Mouse (Mus musculus): Measurements from ENCODE around the gene Galk2.

Gene Galk2

DNA sequence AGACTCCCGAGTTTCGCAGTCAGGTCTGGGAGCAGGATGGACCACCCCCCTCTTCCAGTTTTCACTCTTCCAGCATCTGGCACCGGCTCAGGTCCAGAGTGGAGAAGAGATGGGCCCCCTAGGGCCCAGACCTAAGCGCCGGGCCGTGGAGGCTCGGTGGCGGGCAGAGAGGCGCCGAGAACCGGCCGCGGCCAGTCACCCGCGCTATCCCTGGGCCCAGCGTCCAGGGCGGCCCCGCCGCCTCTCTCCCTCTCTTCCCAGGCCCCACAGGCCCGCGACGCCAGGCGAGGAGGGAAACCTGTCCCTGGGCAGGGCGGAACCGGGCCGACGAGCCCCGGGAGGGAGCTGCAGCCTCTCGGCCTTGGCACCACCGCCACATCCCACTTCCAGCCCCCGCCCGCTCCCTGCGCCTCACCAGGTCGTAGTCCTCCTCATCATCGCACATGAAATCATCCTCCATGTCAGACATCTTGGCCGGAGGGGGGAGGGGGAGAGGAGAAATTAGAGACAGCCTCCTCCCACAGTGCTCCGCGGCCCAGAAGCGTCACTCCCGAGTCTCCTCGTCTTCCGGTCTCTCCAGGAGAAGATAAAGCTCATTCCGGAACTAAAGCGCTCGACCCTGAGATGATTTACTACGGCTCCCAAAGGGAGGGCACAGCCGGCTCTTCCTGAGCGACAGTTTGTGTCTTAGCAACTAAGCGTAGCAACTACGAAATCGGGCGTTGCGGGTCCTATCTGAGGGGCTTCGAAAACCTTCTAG lies at the start of gene Galk2, which contains the start of gene Cops2:
Galk2 (plus strand) TSS at position 589 of the 760 bp plus-strand sequence.
Cops2 (minus strand) TSS at position 619 of the 760 bp plus-strand sequence.
- CTCF ChIA-PET = no interaction called here

DNA sequence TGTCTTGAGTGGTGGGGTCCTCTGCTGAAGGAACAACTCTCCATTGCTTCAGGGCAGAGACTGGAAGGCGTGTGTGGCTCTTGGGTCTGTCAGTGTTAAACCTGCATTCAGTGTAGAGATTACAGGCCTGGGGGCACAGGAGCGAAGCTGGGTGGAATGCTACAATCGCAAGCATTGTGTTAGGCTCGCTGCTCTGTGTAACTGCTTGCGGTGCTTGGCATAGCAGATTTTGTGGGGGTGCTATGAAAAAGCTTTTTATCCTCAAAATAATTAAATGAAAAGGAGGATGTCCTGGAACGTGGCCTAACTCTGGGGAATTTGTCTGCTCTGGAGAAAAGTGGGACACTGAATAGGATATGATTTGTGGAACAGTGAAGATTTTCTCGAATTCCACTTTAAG lies 49.4 kb upstream of the Galk2 start:
- CTCF ChIA-PET = no interaction called here

DNA sequence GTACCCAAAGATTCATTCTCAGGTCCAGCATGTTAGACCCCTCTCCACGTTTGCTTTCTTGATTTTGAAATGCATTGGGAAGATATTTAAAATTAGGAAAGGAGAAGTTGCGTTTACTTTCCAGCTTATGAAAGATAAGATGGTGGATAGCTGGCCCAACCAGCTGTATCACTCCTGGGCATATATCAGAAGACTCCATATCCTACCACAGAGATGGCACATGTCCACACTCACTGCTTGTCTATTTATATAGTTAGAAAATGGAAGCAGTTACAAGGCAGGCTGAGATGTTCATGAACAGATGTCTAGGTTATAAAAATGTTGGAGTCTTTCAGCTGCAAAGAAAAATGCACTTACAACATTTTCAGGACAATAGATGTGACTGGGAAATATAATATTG lies 47.6 kb upstream of the Galk2 start:
- CTCF ChIA-PET = interaction anchor here (0.7 kb wide), 1 partner anchor 13 kb away, joined by 3 read pairs; no protein-coding TSS in a partner anchor

DNA sequence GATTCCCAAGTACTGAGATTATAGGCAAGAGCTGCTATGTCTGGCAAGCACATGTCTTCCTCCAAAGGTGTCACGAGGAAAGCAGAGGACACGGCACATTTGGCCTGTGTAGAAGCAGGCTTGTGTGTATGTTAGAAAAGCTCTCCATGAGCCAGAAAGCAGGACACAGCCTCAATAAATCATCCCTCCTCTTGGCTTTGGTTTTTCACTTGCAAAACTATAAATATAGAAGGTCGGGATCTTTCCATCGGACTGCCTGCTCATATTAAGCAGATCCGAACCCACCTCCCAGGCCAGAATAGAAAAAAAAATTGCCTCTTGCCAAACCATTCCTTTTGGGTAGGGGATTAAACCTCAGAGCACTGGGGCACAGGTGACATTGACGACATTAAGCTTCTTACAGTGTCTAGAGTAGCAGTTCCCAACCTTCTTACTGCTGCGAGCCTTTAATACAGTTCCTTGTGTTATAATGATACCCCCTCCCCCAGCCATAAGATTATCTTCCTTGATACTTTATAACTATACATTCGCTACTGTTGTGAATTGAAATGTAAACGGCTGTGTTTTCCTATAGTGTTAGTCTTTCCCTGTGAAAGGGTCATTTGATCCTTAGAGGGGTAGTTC lies 44.8 kb upstream of the Galk2 start:
- CTCF ChIA-PET = no interaction called here

DNA sequence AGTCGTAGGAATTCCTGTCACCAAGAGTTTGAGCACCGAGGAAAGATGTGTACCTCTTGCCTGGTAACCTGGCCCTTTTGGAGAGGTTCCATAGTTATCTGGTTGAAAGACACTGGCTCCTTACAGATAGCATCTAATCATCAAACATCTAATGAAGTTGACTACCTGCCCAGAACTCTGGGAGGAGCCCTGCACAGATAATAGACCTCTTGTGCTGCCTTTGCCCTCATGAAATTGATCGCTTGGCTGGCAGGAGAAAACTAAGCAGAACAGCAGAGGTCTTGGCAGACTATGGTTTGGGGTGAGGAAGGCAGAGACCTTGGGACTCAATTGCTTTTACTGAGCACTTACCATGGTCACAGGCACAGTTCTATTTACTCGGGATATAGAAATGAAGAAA lies 38.5 kb upstream of the Galk2 start:
- CTCF ChIA-PET = interaction anchor here (0.6 kb wide), 1 partner anchor 241 kb away, joined by 4 read pairs; no protein-coding TSS in a partner anchor

DNA sequence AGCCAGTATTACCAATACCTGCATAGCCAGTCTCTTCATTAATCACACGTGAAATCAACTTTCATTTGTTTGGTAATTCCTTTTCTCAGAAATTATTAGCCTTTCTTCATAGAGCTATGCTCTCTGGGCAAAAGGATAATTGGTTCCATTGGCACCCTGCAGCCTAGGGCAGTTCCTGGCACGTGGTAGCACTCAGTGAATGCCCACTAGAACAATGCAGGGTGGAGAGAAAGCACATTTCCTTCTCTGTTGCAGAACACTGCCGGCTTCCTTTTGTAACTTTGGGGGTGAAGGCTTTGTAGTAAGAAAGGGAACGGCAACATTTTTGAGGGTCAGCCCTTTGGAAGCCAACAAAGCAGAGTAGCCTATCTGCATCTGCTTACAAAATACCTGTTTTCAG lies 32.7 kb upstream of the Galk2 start:
- CTCF ChIA-PET = no interaction called here

DNA sequence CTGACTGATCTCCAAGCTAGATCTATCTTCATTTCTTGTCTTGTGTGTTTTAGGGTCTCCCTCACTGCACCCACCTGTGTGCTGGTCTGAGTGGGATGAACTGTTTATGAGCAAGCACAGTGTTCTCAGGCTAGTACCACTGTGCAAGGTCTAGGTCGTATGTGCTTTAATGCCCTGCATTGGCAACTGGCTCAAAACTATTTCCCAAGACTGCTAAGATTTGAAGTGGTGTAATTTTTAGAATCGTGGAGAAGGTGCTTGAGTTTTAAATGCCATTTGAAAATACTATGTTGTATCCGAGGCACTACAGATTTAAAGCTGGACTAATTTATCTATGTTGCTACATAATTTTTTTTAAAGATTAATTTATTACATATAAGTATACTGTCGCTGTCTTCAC lies 31.0 kb upstream of the Galk2 start:
- CTCF ChIA-PET = no interaction called here

DNA sequence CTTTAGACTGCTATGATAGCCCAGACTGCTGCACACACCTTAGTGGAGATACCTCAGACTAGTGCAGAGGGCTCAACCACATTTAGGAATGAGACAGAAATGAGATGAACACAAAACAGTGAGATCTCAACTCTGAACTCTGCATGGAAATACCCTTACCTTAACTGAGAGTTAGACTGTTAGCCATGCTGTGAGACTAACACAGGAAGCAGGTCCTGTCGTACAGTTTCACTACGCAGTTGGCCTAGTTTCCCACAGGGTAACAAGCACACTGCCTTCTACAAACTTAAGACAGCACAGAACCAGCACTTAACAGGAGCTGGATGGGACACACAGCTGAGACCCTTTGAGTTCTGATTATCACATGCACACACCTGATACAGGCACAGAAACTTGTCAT lies 29.0 kb upstream of the Galk2 start:
- CTCF ChIA-PET = no interaction called here

DNA sequence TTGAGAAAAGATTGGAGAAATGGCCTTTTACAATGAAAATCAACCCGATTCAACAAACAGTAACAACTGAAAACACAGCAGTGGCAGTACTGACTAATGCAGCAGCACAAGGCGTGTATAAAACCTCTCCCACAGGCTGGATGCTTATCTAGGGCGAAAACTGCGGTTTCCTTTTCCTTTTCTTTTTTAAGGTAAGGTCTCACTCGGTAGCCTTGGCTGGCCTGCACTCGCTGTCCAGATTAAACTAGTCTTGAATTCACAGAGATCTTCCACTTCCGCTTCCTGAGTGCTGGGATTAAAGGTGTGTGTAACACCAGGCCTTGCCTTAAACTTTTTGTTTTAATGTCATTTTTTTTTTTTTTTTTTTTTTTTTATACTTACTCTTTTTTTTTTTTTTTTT lies 20.8 kb upstream of the Galk2 start:
- CTCF ChIA-PET = interaction anchor here (0.6 kb wide), 1 partner anchor 79 kb away, joined by 7 read pairs; no protein-coding TSS in a partner anchor

DNA sequence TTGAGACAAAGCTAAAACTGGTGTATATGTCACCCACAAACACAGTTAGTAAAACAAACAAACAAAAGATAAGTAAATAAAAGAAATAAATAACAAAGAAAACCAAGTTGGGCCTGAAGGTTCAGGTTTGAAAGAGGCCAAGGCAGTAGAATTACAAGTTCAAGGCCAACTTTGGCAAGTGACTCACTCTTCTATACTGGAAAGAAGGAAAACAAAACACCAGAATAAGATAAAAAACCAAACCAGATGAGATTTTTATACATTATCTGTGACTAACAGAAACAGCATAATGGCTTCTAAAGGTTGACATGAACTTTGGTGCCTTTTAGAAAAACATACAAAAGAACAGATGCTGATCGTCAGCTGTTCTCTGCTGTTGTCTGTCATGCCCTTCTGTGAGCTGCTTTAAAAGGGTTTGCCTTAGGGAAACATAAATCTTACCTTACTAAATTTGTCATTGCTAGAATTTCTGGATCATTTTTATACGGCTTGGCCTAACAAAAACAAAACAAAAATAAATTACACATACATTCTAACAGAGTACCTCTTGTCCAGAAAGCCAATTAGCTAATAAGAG lies 20.1 kb upstream of the Galk2 start:
- CTCF ChIA-PET = interaction anchor here (0.6 kb wide), 1 partner anchor 79 kb away, joined by 7 read pairs; no protein-coding TSS in a partner anchor

DNA sequence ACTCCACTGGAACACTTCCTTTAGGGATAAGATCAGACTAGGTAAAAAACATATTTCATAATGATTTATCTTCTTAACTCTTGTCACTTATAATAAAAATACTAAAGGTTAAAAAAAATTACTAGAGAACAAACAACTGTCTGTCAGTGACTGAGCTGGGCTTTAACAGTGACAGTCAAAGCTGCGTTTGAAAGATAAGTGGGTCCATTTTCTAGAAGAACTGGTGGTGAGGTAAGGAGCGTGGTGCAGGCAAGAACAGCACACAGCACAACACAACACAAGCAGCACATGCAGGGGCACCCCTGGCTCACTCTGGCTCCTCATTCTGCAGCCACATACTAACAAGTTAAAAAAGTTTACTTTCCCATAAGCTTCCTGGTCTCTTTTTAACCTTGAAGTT lies 7.7 kb upstream of the Galk2 start:
- CTCF ChIA-PET = interaction anchor here (0.6 kb wide), 1 partner anchor 1183 kb away, joined by 3 read pairs; no protein-coding TSS in a partner anchor

DNA sequence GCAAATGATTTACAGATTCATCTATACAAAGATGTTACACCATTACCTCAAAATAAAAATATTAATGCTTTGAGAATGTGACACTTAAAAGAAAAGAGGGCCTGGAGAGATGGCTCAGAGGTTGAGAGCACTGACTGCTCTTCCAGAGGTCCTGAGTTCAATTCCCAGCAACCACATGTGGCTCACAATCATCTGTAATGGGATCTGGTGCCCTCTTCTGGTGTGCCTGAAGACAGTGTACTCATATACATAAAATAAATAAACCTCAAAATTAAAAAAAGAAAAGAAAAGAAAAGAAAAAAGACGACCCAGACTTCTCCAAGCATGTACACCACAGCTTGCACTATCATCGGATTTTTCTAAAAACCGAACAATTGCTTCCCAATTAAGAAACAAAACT lies 1.2 kb upstream of the Galk2 start:
- CTCF ChIA-PET = interaction anchor here (0.6 kb wide), 1 partner anchor 45 kb away, joined by 12 read pairs; no protein-coding TSS in a partner anchor

DNA sequence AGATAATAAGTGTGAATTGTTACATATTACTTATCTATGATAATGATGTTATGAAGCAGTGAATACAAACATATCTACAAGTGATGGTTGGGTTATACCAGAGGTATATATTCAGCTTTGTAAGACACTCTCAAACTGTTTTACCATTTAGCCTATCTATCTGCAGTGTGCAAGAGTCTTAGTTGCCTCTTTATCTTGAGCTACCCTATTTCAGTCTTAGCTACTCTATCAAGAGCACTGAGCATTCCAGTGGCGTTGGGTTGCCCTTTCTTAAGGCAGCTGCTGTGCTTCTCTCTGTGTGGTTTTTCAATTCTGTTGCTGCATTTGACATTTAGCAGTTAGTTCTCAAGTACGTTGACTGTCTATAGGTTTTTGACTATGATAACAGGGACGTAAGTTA lies 4.9 kb downstream of the Galk2 start:
- CTCF ChIA-PET = no interaction called here

DNA sequence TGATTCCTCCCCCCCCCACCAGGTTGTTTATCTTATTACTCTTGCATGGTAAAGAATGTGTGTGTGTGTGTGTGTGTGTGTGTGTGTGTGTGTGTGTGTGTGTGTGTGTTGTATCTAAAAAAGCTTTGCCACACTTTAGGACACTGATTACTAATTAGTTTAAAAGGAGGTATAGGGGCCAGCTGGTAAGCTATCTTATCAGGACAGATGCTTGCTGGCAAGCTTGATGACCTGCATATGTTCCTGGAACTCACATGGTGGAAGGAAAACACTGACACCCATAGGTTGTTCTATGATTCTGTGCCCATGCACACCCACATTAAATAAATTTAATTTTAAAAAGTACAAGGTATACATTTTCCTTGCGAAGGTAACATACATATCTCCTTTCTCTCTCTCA lies 5.6 kb downstream of the Galk2 start:
- CTCF ChIA-PET = no interaction called here

DNA sequence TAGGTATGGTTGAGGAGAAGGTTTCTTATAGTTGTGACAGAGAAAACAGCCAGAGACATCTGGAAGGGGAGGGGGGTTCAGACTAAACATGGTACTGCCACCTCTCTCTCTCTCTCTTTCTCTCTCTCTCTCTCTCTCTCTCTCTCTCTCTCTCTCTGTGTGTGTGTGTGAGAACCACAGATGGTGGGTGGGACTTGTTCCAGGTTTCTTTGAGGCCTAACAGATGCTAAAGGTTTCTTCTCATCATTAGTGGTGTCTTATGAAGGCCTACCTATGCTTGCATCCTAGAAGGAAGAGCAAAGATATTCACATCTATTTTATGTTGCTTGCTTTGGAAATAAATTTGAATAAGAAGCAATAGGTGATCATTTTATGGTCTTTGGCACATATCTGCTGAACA lies 6.7 kb downstream of the Galk2 start:
- CTCF ChIA-PET = no interaction called here

DNA sequence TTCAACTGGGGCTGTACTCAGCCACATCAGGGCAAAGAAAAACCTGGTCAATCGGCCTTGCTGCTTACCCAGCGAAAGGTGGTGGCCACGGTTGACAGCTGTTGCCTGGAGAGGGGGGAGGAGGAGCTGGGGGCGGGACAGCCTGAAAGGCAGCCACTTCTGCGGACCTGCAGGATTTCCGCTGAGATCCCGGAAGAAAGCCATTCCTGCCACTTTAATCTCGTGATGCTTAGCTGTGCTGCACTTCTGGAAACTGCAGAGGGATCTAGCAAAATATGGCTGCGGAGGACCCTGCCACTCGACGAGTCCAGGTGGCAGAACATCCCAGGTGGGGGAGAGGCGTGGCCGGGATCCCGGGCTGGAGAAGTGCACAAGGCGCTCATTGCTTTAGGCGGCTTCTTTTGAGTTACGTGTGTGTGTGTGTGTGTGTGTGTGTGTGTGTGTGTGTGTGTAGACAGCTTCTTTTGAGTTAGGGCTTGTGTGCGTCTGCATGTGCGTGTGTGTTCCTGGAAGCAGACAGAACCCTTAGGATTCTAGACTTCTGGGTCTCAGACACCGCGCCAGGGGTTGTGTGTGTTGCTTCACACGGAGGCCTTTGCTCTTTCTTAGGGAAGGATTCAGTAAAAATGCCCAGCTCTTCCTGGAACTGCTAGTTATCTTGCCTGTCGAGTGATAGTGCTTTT lies 7.3 kb downstream of the Galk2 start:
- CTCF ChIA-PET = no interaction called here

DNA sequence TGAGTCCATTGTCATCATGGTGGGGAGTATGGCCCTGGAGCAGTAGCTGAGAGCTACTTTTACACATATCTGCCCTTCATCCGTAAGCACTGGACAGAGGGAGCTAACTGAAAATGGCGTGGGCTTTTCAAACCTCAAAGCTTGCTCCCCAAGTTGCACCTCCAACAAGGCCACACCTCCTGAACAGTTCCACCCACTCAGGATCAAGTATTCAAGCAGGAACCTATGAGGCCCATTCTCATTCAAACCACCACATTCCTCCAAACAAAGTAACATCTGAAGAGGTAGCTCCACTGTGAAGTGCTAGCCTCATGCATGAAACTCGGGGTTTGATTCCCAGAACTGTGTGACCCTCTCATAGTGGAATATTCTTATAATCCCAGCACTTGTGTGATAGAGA lies 9.4 kb downstream of the Galk2 start:
- CTCF ChIA-PET = interaction anchor here (0.7 kb wide), 1 partner anchor 115 kb away, joined by 5 read pairs; no protein-coding TSS in a partner anchor

DNA sequence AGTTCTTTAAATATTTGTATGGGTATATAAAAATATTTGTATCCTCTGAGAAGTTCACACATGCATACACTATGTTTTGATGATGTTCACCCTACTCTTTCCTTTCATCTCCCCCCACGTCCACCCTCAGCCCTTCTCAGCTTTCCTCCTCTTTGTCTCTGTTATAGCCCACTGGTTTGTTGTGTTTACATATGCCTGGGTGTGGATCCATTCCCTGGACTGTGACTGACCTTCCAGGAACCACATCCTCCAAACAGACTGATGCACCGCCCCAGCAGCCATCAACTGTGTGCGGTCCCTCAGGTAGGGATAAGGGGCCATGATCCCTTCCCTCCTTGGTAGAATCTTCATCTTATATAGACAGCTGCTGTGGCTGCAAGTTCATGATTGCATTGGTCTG lies 11.2 kb downstream of the Galk2 start:
- CTCF ChIA-PET = no interaction called here

DNA sequence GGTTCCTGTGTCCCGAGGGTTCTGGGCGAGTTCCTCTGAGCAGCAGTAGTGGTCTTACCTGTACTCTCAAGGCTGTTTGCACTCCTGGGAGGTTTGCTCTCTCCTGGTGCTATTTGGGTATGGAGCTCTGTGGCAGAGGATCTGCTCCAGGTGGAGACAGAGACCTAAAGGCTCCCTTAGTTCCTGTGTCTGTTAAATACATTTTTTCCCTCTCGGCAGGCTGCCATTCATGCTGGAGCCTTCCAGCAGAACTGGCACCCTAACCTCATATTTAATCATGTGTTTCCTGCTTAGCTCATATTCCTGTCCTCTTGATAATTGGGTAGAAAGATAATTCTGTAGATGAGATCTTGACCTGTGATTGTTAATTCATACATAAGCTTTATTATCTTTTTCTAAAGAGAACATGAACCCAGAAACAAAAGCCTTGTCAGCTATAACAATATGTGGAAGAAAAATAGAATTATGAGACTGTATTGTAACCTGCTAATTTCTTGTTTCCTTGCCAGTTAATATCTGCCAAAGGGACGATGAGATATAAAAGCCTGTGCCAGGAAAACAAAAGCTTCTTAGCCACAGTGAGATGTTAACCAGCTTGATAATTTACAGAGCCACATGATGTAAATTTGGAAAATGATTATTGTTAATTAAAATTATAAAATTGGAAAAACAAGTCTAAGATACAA lies 27.1 kb downstream of the Galk2 start:
- CTCF ChIA-PET = interaction anchor here (1.0 kb wide), 1 partner anchor 162 kb away, joined by 7 read pairs; the partner anchor contains the start of gene Shc4

DNA sequence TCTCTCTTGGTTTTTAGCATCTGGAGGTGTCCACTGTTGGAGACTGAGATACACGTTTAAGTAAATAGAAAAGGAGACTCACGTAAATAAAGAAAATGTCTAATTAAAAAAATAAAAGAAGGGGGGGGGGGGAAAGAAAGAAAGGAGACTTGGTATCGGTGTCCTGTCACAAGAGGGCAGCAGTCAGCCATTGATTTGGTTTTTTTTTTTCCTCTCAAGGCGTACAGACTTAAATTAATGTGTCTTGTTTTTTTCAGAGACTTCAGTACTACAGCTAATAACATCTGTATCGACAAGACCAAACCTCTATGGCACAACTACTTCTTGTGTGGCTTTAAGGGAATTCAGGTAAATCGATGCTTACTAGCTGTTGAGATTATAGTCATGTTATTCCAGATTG lies 34.2 kb downstream of the Galk2 start:
- CTCF ChIA-PET = no interaction called here

DNA sequence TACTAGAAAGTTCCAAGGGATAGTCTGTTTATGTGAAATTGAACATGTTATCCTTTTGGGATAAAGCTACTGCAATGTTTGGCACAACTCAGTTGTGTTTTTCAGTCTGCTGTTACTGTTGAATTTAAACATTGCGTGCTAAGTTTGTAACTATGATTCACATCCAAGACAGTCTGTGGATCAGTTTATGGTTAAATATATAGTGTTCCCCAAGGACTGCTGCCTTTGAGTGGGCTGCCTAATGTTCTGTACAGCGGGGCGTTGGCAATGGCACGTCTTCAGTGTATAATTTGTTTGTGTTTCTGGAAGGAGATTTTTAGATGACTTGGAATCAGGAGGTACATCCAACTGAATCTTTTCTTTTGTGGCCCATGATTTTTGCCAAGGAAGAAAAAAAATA lies 36.2 kb downstream of the Galk2 start:
- CTCF ChIA-PET = no interaction called here

DNA sequence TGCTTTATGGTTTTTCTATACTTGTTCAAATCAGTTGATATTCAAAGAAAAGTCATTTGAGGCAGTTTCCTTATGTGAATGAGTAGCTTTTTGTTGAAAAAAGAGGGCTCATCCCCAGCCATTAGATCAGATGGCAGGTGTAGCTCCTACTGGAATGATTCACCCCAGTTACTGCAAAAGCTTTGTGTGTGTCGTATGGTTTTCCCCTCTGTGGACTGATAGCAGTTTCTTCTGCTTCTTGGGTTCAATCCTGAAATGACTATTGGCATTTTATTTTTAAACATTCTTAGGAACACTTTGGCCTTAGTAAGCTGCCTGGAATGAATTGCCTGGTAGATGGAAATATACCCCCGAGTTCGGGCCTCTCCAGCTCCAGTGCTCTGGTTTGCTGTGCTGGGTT lies 37.4 kb downstream of the Galk2 start:
- CTCF ChIA-PET = no interaction called here
